Mouse (Mus musculus): Measurements from ENCODE around the gene Lrch4.
"Not testable (repeated sequence)": the region's sequence is repeated elsewhere in the genome, so short reads cannot be mapped to it uniquely, and the experiment has no call there.

Lrch4 gene

DNA sequence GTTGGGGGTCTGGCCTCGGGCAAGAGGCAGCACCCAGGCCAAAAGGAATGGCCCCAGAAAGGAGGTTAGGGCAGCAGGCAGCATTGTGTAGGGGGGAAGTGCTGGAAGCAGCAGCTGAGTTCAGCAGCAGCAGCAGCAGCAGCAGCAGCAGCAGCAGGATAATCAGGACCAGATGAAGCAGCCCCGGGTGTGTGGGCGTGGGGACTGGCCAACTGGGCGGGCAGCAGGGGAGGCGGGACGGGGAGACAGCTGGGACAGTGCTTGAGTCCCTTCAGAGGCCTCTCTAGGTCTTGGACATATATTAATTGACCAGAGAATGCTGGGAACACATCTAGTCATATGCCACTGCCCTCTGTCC is 17.7 kb upstream of the Lrch4 start:
- in situ Hi-C loops (cut with MboI, MseI), result no loop called here

DNA sequence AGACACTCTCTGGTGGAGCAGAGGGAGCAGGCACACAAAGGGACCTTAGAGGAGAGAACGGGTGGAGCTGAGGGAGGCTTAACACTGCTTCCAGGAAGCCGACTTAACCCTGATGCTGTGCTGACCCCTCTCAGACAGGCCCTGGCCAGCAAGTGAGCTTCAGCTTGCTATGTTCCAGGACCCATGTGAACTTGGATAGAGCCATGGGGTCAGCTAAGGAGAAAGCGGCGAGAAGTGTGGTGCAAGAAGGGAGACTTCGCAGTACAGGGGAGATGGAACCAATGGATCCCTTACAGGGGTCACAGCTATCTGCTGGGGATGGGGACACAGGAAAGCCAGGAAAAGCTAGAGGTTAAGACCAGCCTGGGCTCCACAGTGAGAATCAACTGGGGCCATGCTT is 15.8 kb upstream of the Lrch4 start:
- in situ Hi-C loops (cut with MboI, MseI), result no loop called here

DNA sequence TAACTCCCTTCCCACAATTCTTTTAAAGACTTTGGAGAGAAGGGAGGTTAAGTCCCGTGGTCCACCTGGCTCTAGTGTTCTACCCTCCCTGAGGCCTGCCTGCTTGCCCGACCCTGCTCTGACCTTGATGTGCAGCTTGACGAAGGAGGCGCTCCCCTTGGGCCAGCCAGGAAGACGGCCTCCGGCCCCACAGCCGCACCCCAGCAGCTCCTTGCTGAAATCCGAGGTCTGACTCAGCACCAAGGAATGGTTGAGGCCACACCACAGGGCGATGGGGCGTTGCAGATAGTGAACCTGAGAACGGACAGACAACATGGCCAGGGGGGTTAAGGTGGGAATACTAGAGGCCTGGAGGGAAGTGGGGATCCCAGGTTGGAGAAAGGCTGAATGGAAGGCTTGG is 15.4 kb upstream of the Lrch4 start, which contains the start of gene Pcolce:
Gene Pcolce, minus strand, starts transcription at position 235 of the 400 bp plus-strand sequence.
- in situ Hi-C loops (cut with MboI, MseI), result no loop called here

- in situ Hi-C loops (cut with MboI, MseI), result not testable (repeated sequence)
Measured at GRCm38 (mm10) chr5:137614921-137615320, 14.0 kb upstream of the Lrch4 start.

GRCm38 (mm10) chr5:137615347-137615746 is 13.6 kb upstream of the Lrch4 start:
- in situ Hi-C loops (cut with MboI, MseI), result no loop called here

GRCm38 (mm10) chr5:137623937-137624530 is 4.9 kb upstream of the Lrch4 start:
- in situ Hi-C loops (cut with MboI, MseI), result no loop called here

DNA sequence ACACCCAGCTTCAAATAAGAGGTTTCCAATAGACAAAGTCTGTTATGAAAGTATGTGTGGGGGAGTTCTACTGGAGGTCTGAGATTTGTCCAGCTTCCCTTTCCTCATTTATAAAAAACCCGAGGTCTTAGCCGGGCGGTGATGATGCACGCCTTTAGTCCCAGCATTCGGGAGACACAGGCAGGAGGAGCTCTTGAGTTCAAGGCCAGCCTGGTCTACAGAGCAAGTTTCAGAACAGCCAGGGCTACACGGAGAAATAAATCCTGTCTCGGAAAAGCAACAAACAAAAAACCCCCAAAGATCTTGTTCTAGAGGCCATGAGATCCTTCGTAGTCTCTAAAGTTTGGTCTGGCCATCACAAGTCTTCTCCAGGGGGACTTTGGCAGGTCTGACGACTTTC is 930 bp upstream of the Lrch4 start:
- in situ Hi-C loops (cut with MboI, MseI), result no loop called here

- in situ Hi-C loops (cut with MboI, MseI), result no loop called here
Measured at GRCm38 (mm10) chr5:137629306-137629721, 393 bp downstream of the Lrch4 start.

DNA sequence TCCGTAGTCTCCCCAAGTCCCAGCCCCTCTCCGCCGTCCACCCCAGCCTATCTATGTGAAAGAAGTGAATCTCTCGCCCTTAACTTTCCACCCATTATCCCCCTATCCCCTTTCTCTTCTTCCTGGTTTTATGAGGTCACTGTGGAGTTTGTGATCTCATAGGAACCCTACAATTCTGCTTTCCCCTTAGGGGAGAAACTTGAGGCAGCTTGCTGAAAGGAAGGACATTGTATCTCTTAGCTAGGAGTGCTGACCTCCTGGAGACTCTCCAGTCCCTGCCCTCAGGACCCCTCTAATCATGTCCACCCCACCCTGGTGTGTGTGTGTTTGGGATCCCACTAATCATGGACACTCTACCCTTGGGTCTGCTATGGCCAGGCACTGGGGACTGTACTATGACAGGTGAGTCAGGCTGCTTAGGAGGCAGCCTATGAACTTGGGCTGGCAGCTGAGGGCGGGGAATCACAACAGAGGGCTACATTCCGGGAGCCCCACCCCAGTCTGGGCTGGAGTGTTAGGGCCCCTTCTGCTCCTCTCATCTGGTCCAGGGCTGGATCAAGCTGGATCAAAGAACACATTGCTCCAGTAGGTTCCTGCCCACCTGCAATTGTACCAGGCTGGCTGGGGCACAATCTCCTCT is 1.1 kb downstream of the Lrch4 start:
- in situ Hi-C loops (cut with MboI, MseI), result no loop called here

GRCm38 (mm10) chr5:137630602-137631001 is 1.7 kb downstream of the Lrch4 start:
- in situ Hi-C loops (cut with MboI, MseI), result no loop called here

DNA sequence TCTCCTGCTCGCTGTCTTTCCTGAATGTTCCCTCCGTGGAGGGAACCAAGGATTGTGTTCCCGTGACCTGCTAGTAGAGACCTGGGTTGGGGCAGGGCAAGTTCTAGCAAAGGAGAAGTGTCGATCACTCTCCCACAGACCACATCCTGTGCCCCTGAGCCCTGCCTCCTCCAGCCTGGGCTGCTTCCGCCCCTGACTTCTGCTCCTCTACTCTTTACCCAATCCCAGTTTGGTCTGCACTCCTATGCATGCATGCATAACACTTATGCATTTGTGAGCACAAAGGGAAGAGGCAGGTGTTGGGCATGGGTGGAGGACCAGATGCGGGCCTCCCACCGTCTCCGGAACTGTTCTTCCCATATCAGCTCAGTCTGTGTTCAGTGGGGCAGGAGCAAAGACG is 2.2 kb downstream of the Lrch4 start:
- in situ Hi-C loops (cut with MboI, MseI), result no loop called here

- in situ Hi-C loops (cut with MboI, MseI), result no loop called here
Measured at GRCm38 (mm10) chr5:137631591-137631990, 2.7 kb downstream of the Lrch4 start.

GRCm38 (mm10) chr5:137633397-137634084 is 4.6 kb downstream of the Lrch4 start:
- in situ Hi-C loops (cut with MboI, MseI), result no loop called here

DNA sequence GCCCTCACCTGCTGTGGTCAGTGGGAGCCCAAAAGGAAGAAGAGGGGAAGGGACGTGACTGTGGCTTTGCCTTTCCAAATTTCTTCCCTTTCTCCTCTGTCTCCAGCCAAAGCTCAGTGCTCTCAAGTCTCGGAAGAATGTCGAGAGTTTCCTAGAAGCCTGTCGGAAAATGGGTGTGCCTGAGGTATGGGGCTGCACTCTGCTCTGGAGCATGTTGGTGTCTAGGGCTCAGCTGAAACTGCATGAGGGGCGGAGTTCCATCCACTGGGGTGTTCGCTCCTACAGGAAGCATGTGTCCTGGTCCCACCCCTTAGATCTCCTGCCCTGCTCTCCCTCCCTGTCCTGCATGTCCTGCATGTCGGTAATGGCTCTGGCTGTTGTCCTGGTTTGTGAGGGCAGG is 10.6 kb downstream of the Lrch4 start:
- in situ Hi-C loops (cut with MboI, MseI), result no loop called here

- in situ Hi-C loops (cut with MboI, MseI), result no loop called here
Measured at GRCm38 (mm10) chr5:137641054-137641453, 12.1 kb downstream of the Lrch4 start, which contains the start of gene Sap25. TSS of gene Sap25 (plus strand) at chr5:137641334.

DNA sequence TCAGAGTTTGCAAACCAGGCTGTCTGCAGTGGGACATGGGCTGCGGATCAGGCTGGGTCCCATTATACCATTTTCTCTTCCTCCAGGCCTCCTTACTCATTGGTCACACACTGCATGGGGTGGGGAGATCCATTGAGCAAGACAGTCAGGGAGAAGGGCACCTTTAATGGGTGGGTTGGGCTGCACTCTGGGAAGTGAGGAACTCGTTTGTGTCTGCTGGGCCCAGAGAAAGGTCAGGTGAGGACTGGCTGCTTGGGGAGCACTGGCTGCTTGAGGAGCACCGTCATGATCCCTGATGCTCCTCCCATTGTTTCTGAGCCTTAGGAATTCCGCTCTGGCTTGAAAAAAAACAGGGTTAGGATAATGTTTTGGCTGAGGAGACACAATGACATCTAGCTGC is 14.0 kb downstream of the Lrch4 start:
- in situ Hi-C loops (cut with MboI, MseI), result no loop called here

DNA sequence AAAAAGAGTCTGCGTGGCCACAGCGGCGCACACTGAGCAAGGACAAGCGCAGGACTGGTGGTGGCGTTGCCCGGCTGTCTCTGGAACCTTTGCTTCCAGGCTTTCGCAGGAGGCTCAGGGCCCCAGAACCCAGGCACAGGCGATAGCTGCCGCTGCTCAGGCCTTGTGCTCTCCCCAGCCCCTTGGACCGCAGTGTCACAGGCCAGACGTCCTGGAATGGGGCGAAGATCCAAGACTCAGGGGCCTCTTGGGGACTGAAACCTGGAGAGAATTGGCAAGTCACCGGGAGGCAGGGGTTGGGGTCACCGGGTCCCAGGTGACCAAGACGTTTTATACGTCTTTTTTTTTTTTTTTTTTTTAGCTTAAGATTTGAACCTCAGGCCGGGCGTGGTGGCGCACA is 15.6 kb downstream of the Lrch4 start:
- in situ Hi-C loops (cut with MboI, MseI), result no loop called here

DNA sequence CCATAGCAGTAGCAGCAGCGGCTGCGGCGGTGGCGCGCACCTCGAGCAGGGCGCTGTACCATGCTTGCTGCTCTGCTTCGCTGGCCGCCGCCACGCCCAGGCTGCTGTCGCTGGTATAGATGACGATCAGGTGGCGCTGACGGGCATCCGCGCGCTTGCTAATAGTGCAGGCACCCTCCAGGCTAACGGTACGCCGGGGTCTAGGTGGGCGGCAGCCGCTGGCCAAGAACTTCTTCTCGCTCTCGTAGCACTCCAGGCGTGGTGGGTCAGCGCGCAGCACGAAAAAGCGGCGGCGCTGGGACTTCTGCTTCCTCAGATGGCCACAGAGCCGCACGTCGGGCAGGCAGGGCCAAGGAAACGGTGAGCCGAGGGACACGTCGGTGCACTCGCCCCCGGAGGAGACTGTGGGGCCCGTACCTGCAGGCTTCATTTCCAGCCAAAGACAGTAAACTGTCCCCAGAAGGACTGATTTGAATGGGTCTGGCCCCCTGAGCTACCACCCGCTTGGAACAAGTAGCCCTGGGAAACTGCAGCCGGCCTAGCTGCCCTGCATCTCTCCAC is 16.2 kb downstream of the Lrch4 start:
- in situ Hi-C loops (cut with MboI, MseI), result no loop called here

DNA sequence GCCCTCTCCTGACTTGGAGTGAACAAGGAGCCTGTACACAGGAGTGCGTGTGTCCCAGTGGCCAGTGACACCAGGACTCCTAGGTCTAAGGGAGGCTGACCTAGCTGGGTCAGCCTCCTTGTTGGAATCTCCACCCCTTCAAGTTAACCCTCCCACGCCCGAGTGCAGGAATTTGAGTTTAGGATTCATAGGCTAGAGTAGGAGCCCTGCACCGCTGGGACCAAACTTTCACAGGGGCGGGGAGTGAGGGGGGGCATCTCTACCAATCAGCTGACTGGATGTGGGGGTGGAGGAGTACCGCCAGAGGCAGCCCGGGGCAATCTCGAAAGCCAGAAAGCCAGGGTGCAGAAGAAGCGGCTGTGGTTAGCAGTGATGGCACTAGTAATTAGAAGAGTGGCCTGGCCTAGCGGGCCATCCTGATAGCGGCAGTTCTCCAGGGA is 16.8 kb downstream of the Lrch4 start, which contains the start of gene Irs3:
Gene Irs3, minus strand, starts transcription at position 63 of the 440 bp plus-strand sequence.
- in situ Hi-C loops (cut with MboI, MseI), result no loop called here

DNA sequence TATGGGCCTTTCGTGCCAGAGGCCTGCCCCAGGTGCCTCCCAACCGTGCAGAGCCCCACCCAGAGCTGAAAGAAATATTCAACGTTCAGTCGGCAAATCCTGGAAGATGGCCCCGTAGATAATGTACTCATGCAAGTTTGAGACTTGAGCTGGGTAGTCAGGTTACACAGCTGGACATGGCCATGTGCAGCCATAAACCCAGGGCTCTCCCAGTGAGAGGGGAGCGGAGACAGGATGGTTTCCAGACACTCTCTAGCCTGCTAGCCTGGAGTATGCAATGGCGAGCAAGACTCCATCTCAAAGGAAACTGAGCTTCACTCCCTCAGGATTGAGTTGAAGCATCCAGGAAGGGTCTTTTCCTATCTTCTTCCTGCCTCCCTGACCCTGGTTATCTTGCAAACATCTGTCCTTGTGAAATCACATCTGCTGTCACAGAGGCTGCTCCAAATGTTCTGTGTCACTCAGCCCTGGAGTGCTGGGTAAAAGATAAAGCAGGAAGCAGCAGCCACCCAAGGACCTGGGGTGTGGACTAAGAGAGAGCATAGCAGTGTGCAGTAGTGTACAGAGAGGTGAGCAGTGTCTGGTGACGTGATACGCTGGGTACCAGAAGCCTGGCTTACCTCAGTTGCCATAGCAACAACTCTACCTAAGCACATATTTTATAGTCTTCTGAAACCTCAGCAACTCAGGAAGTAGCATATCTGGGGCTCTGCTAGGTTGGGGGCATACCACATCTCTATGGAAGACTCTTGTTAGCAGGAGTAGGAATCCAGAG is 19.1 kb downstream of the Lrch4 start:
- in situ Hi-C loops (cut with MboI, MseI), result no loop called here

DNA sequence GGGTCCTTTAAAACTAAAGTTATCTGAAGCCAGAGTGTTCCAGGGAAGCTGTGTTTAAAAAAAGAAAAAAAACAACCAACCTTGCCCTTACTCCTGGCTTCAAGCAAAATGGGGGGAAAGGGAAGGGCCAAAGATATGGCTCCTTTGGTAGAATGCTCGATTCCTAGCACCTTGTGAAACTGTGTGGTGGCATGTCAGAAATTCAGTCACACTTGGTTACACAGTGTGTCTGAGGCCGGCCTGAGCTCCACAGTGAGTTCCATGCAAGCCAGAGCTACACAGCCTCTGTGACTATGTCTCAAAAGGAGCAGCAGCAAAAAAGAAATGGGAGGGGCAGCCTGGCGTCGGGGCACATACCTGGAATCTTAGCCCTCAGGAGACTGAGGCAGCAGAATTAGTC is 20.3 kb downstream of the Lrch4 start:
- in situ Hi-C loops (cut with MboI, MseI), result no loop called here

Measured in T-helper 17 cell (primary cell).